Mouse (Mus musculus): ENCODE results near the gene Lcmt1. TPM values are rescaled to one million over a fixed set of nuclear protein-coding genes. Genes with fewer than 3 reads are reported as not detected.

Gene Lcmt1
- polyA plus RNA-seq, 1 experiment: 0.30 TPM

DNA sequence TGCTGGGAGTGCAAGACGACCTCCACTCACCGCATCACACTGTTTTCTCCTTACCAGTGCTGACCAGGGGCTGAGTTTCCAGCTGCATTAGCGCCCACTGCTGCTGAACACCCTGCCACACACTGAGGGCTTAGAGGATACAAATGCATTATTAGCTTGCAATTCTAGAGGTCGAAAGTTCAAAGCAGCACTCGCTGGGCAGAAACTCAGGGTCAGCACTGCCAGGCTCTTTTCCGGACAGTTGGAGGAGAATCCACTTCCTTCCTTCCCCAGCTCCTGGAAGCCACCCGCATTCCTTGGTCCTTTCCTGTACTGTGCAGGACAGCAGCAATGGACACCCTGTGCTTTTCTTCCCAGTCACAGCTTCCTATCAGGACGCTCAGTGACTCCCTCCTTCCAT lies 31.2 kb upstream of the Lcmt1 start:
- Histone ChIP-seq H3K36me3 (ENCODE audit: control insufficient read depth) (peaks cover 7% of the 10 kb centered on the region), H3K9me3 (ENCODE audit: control insufficient read depth, low read length) (no peaks in the 10 kb centered on the region), H3K4me3 (replicated peaks) (no peak overlapping the region), H3K27me3 (ENCODE audit: control insufficient read depth) (no peaks in the 10 kb centered on the region), H3K4me1 (ENCODE audit: control insufficient read depth) (peaks cover 13% of the 10 kb centered on the region)
- no peak for TF ChIP-seq TAL1 (IDR thresholded peaks at IDR 0.05; ENCODE audit: low read length)
- no peak for TF ChIP-seq GATA1 (IDR thresholded peaks at IDR 0.05; ENCODE audit: low read length)

DNA sequence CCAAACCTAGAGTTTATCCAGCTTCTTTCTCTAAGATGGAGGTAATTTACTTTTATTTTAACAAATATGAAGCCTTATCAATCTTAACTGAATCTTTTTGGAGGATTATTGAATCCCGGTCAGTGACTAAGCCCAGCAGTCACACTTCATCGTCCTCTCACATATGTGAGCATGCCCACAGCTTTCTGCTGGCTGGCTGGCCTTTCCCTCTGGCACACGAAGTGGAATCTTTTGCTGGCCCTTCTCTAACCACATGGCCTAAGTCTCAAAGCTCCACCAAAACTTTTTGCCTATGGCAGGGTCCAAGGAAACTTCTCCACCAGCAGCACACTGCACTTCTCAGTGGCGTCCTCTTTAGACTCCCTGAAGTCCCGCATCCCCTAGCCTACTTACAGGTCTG lies 27.7 kb upstream of the Lcmt1 start:
- Histone ChIP-seq H3K4me1 (ENCODE audit: control insufficient read depth) (peaks cover 19% of the 10 kb centered on the region), H3K36me3 (ENCODE audit: control insufficient read depth) (peaks cover 8% of the 10 kb centered on the region)

DNA sequence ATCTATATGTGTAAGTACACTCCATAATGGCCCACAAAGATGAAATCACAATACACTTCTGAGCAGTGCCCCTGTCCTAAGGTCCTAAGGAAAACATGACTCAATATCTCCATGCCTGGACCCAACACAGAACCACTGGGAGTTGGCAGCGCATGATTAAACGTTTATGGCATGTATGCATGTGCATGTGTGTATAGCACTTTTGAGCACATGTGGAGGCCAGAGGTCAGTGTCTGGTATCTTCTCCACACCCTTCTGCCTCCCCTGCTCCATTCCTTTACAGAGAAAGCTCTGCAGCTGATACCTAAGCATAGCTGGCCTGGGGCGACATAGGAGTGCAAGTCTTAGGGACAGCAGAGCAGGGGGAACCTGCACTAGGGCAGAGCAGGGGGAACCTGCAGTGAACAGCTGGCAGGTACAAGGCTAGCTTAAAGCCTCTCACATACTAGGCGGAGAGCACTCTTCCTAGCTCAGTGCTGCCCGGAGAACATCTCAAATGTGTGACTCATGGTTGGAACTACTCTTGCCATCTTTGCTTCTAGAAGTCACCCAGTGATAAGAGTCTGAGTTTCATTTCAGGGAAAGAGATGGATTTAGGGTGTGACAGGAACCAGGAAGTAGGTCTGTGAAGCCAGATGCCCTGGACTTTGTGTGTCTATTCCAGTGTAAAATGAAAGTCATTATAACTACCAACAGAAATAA lies 25.4 kb upstream of the Lcmt1 start:
- no peak for TF ChIP-seq TAL1 (IDR thresholded peaks at IDR 0.05; ENCODE audit: low read length)
- H3K27me3 ChIP-seq (ENCODE audit: control insufficient read depth): no peaks in the 10 kb centered on the region

More for the DNA sequence above, 27.7 kb upstream of the Lcmt1 start:
- Histone ChIP-seq H3K27me3 (ENCODE audit: control insufficient read depth) (no peaks in the 10 kb centered on the region), H3K4me3 (replicated peaks) (no peak overlapping the region), H3K9me3 (ENCODE audit: control insufficient read depth, low read length) (no peaks in the 10 kb centered on the region)
- TF ChIP-seq TAL1 (IDR thresholded peaks at IDR 0.05; ENCODE audit: low read length) (no peak), GATA1 (IDR thresholded peaks at IDR 0.05; ENCODE audit: low read length) (no peak)

DNA sequence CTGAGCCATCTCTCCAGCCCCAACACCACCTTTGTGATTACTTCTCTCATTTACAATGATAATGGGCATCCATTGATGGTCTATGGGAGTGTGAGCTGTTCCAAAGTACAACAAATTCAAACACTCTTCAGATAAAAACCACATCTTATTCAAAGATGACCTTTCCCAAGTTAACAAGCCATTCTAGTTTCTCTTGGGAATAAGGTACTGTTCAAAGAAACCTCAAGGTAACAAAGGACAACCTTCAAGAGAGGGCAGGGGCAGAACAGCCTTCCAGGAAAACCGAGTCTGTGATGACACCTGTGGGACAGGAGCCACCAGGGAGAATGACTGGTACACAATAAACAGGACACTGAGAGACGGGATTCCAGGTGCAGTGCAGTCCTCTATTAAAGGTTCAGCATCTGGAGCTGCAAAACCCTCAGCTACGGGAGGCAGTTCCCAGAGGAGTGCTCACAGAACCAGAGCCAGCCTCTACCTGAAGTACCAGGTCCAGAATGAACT lies 24.5 kb upstream of the Lcmt1 start:
- TF ChIP-seq TAL1 (IDR thresholded peaks at IDR 0.05; ENCODE audit: low read length): no peak
- no peak for TF ChIP-seq GATA1 (IDR thresholded peaks at IDR 0.05; ENCODE audit: low read length)
- Histone ChIP-seq H3K4me3 (replicated peaks) (no peak overlapping the region), H3K9me3 (ENCODE audit: control insufficient read depth, low read length) (no peaks in the 10 kb centered on the region), H3K27me3 (ENCODE audit: control insufficient read depth) (no peaks in the 10 kb centered on the region), H3K36me3 (ENCODE audit: control insufficient read depth) (peaks cover 4% of the 10 kb centered on the region; the same call in 1 of the 2 replicates), H3K4me1 (ENCODE audit: control insufficient read depth) (peaks cover 19% of the 10 kb centered on the region)

More for the DNA sequence above, 25.4 kb upstream of the Lcmt1 start:
- Histone ChIP-seq H3K4me3 (replicated peaks) (no peak overlapping the region), H3K36me3 (ENCODE audit: control insufficient read depth) (peaks cover 4% of the 10 kb centered on the region; the same call in 1 of the 2 replicates), H3K4me1 (ENCODE audit: control insufficient read depth) (peaks cover 15% of the 10 kb centered on the region), H3K9me3 (ENCODE audit: control insufficient read depth, low read length) (no peaks in the 10 kb centered on the region)

DNA sequence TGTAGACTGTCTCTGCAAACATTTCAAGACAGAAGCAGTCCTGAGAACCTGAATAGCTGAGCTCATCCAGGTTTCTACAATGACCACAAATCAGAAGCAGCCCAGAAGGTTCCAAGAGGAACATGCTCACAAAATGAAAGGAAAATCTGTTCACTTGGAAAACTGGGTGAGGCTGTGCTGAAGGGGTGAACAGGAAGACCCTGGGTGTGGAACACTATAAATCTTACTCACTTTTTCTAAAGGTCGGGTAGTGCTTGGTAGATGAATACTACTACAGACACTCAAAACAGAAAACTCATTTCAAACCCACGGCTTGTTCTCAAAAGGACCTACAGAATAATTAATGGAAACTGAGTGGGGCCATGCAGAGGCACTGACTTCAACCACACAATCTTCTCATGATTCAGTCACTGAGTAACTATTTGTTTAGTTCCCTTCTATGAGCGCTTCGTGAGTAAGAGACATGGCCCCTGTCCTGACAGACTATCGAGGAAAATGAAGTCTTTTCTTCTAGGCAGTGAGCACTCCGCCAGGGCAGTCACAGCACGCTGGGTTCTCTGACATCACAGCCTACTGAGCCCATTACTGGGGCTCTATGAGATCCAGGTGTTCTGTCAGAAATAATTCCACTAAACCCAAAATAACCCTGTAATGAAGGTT lies 22.8 kb upstream of the Lcmt1 start:
- H3K9me3 ChIP-seq (ENCODE audit: control insufficient read depth, low read length): no peaks in the 10 kb centered on the region
- peaks cover 28% of the 10 kb centered on the region for H3K4me1 ChIP-seq (ENCODE audit: control insufficient read depth)
- H3K27me3 ChIP-seq (ENCODE audit: control insufficient read depth): no peaks in the 10 kb centered on the region
- no peak for TF ChIP-seq GATA1 (IDR thresholded peaks at IDR 0.05; ENCODE audit: low read length)
- no peak for TF ChIP-seq TAL1 (IDR thresholded peaks at IDR 0.05; ENCODE audit: low read length)
- no peak overlapping the region for H3K4me3 ChIP-seq (replicated peaks)
- H3K36me3 ChIP-seq (ENCODE audit: control insufficient read depth): peaks cover 4% of the 10 kb centered on the region; the same call in 1 of the 2 replicates

DNA sequence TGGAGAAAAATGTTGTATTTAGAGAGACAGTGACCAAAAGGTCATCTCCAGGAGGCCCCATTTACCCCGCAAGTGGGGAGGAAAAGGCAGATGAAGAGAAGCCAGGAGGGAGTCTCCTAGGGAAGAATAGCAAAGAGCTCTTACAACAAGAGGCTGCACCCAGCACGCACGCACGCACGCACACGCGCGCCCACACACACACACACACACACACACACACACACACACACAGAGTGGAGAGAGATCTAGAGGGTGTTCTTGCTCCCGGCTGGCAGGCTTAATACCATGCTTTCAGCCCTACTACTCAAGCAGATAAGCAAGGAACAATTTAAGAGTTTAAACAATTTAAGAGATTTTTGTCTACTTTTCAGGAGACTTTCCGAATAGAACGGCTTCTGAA lies 19.8 kb upstream of the Lcmt1 start:
- TF ChIP-seq GATA1 (IDR thresholded peaks at IDR 0.05; ENCODE audit: low read length) (no peak), TAL1 (IDR thresholded peaks at IDR 0.05; ENCODE audit: low read length) (no peak)
- H3K9me3 ChIP-seq (ENCODE audit: control insufficient read depth, low read length): no peaks in the 10 kb centered on the region
- H3K4me3 ChIP-seq (replicated peaks): no peak overlapping the region
- H3K4me1 ChIP-seq (ENCODE audit: control insufficient read depth): peaks cover 51% of the 10 kb centered on the region
- no peaks in the 10 kb centered on the region for H3K27me3 ChIP-seq (ENCODE audit: control insufficient read depth)
- peaks cover 6% of the 10 kb centered on the region; the same call in 1 of the 2 replicates for H3K36me3 ChIP-seq (ENCODE audit: control insufficient read depth)

DNA sequence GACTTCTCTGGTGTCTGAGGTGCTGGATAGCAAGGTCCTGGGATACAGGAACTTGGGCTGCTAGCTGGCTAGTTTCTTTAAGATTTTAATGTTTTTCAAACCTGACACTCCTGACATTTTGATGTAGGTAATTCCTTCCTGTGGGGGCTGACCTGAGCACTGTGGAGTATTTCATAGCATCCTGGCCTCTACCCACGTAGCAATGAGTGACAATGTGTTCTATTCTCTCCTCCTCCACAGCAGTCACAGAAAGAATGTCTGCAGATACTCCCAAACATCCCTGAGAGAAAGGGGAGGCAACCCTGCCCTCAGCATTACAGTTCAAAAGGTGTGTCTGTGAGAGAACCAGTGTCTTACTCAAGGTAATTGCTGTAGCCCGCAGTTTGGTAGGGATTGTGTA lies 19.3 kb upstream of the Lcmt1 start:
- Histone ChIP-seq H3K4me1 (ENCODE audit: control insufficient read depth) (peaks cover 56% of the 10 kb centered on the region), H3K27me3 (ENCODE audit: control insufficient read depth) (no peaks in the 10 kb centered on the region), H3K9me3 (ENCODE audit: control insufficient read depth, low read length) (no peaks in the 10 kb centered on the region), H3K36me3 (ENCODE audit: control insufficient read depth) (peaks cover 6% of the 10 kb centered on the region; the same call in 1 of the 2 replicates), H3K4me3 (replicated peaks) (no peak overlapping the region)
- no peak for TF ChIP-seq GATA1 (IDR thresholded peaks at IDR 0.05; ENCODE audit: low read length)
- no peak for TF ChIP-seq TAL1 (IDR thresholded peaks at IDR 0.05; ENCODE audit: low read length)

DNA sequence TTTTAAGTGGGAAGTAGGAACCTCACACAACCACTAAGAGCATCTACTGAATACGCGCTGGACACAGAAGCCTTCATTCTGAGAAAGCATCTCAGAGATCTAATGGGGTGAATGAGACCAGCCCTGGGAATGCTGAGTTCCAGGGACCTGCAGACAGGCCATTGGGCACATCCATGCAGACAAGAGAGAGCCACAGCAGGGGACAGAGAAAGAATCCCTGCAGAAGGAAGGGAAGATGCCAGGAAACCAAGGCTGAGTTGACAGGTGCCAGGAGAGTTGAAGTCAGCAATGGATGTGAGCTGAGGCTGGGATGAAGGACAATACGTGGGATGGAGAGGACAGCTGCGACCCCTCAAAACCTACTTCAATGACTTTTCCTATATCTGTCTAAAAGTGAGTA lies 16.5 kb upstream of the Lcmt1 start:
- Histone ChIP-seq H3K9me3 (ENCODE audit: control insufficient read depth, low read length) (0 out of 2 replicates have a peak, but pooled peaks cover 3% of the 10 kb centered on the region), H3K27me3 (ENCODE audit: control insufficient read depth) (no peaks in the 10 kb centered on the region), H3K4me3 (replicated peaks) (no peak overlapping the region), H3K4me1 (ENCODE audit: control insufficient read depth) (peaks cover 81% of the 10 kb centered on the region), H3K36me3 (ENCODE audit: control insufficient read depth) (peaks cover 11% of the 10 kb centered on the region)
- TF ChIP-seq GATA1 (IDR thresholded peaks at IDR 0.05; ENCODE audit: low read length) (no peak), TAL1 (IDR thresholded peaks at IDR 0.05; ENCODE audit: low read length) (no peak)

DNA sequence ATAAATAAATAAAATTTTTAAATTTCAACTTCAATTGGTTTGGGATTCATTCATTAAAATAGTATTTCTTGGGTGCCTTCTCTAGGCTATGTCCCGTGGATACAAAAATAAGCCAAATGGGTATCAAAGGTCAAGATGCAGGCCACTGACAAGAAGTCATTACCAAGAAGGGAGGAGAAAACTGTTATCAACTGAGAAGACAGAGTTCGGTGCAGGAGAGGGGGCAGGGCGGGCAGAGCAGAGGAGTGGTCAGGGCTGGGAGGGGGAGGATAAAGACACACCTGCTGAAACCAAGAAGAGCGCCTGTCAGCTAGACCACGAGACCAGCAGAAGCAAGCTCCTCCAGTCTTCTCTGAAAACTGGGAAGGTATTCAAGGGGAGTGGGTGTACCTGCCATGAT lies 15.7 kb upstream of the Lcmt1 start:
- H3K4me1 ChIP-seq (ENCODE audit: control insufficient read depth): peaks cover 81% of the 10 kb centered on the region
- peaks cover 11% of the 10 kb centered on the region for H3K36me3 ChIP-seq (ENCODE audit: control insufficient read depth)
- H3K27me3 ChIP-seq (ENCODE audit: control insufficient read depth): no peaks in the 10 kb centered on the region
- peak overlapping the region; percentile 48 for H3K4me3 ChIP-seq (replicated peaks)
- H3K9me3 ChIP-seq (ENCODE audit: control insufficient read depth, low read length): 0 out of 2 replicates have a peak, but pooled peaks cover 3% of the 10 kb centered on the region
- TF ChIP-seq GATA1 (IDR thresholded peaks at IDR 0.05; ENCODE audit: low read length) (no peak), TAL1 (IDR thresholded peaks at IDR 0.05; ENCODE audit: low read length) (no peak)

Measured in erythroblast, embryonic 14.5 days (primary cell).